Mouse (Mus musculus) CH12.LX (cell line): Measurements from ENCODE around the gene Pxt1. TPM values are rescaled to one million over a fixed set of nuclear protein-coding genes. Genes with fewer than 3 reads are reported as not detected.

Source experiments
- DNase-seq: peaks from one replicate; pipeline ENCODE4 v3.0.0-alpha.2; 2013; ENCODE audit errors: extremely low read depth
- H3K27ac ChIP-seq: 2 replicates; pipeline ENCODE4 v1.5.1; 2012; ENCODE audit warnings: low read depth, mild to moderate bottlenecking, control low read depth, moderate library complexity; ENCODE audit not compliant: insufficient read depth
- H3K27me3 ChIP-seq: replicated peaks from 2 replicates; pipeline ENCODE3; 2012; ENCODE audit warnings: inconsistent platforms
- H3K36me3 ChIP-seq, 2 experiments: replicated peaks in 1 of 2; 2 replicates each; pipeline versions ENCODE3 to v1.6.1; 2012; ENCODE audit warnings: inconsistent platforms in 1 of 2, low read length in 1 of 2, mild to moderate bottlenecking in 1 of 2, mixed read lengths in 1 of 2, moderate library complexity in 1 of 2; ENCODE audit not compliant: control insufficient read depth in 1 of 2, insufficient read depth in 1 of 2
- H3K4me1 ChIP-seq, 2 experiments: 2 replicates each; pipeline ENCODE4 v1.6.1; 2012; ENCODE audit warnings: inconsistent platforms in 1 of 2, moderate library complexity in 1 of 2; ENCODE audit not compliant: insufficient read depth in 2 of 2, control insufficient read depth in 1 of 2
- H3K4me2 ChIP-seq: 2 replicates; pipeline ENCODE4 v1.6.1; 2012; ENCODE audit warnings: low read depth, mild to moderate bottlenecking, control low read depth; ENCODE audit not compliant: poor library complexity, insufficient read depth, severe bottlenecking
- H3K4me3 ChIP-seq, 3 experiments: fragments of 150-350 bp in 1 of 3; sonication (generic) in 1 of 3; replicated peaks in 1 of 3; 2 replicates each; pipeline versions ENCODE3 to v1.5.1; 2011 to 2012; ENCODE audit warnings: low read depth in 2 of 3, low read length in 2 of 3, mild to moderate bottlenecking in 2 of 3, moderate library complexity in 2 of 3, control low read depth in 1 of 3, improper control_type of control experiment in 1 of 3, inconsistent platforms in 1 of 3, mixed read lengths in 1 of 3; ENCODE audit not compliant: poor library complexity in 1 of 3
- H3K79me2 ChIP-seq: replicated peaks from 2 replicates; pipeline ENCODE4 v1.6.1; 2012; ENCODE audit warnings: mild to moderate bottlenecking, moderate library complexity; ENCODE audit not compliant: control insufficient read depth, poor library complexity, insufficient read depth, severe bottlenecking; ENCODE audit errors: extremely low read depth
- H3K9ac ChIP-seq: 2 replicates; pipeline ENCODE4 v1.6.1; 2012; ENCODE audit warnings: low read depth, mild to moderate bottlenecking, control low read depth, moderate library complexity; ENCODE audit not compliant: insufficient read depth
- H3K9me3 ChIP-seq: replicated peaks from 2 replicates; pipeline ENCODE3; 2012; ENCODE audit warnings: low read length, inconsistent platforms, mixed read lengths
- BHLHE40 ChIP-seq: IDR thresholded peaks from 2 replicates; pipeline ENCODE4 v1.6.1; 2011; ENCODE audit warnings: mild to moderate bottlenecking, low read depth, low read length, improper control_type of control experiment
- CHD1 ChIP-seq: IDR thresholded peaks from 2 replicates; pipeline ENCODE4 v1.6.1; 2012; ENCODE audit warnings: low read depth, low read length, improper control_type of control experiment, inconsistent platforms
- CHD2 ChIP-seq: IDR thresholded peaks from 2 replicates; pipeline ENCODE4 v1.6.1; 2011; ENCODE audit warnings: low read length, improper control_type of control experiment
- EP300 ChIP-seq: IDR thresholded peaks from 2 replicates; pipeline ENCODE4 v1.6.1; 2011; ENCODE audit warnings: low read length, improper control_type of control experiment
- ETS1 ChIP-seq: conservative IDR thresholded peaks from 2 replicates; pipeline ENCODE4 v1.6.1; 2012; ENCODE audit warnings: low read depth, mild to moderate bottlenecking, inconsistent platforms, low read length, improper control_type of control experiment, moderate library complexity
- GABPA ChIP-seq: IDR thresholded peaks from 2 replicates; pipeline ENCODE4 v1.6.1; 2012; ENCODE audit warnings: low read depth, low read length, improper control_type of control experiment, inconsistent platforms; ENCODE audit not compliant: insufficient replicate concordance
- IRF4 ChIP-seq: IDR thresholded peaks from 2 replicates; pipeline ENCODE4 v1.6.1; 2014; ENCODE audit warnings: low read depth, mild to moderate bottlenecking, inconsistent platforms, low read length, improper control_type of control experiment
- JUN ChIP-seq: IDR thresholded peaks from 2 replicates; pipeline ENCODE4 v1.6.1; 2011; ENCODE audit warnings: low read depth, mild to moderate bottlenecking, low read length, improper control_type of control experiment, moderate library complexity; ENCODE audit not compliant: insufficient read depth
- KAT2A ChIP-seq: IDR thresholded peaks from 2 replicates; pipeline ENCODE4 v1.6.1; 2012; ENCODE audit warnings: low read length, improper control_type of control experiment, inconsistent platforms; ENCODE audit not compliant: insufficient replicate concordance
- MAFK ChIP-seq: IDR thresholded peaks from 2 replicates; pipeline ENCODE4 v1.6.1; 2011; ENCODE audit warnings: low read length, improper control_type of control experiment; ENCODE audit not compliant: insufficient replicate concordance
- MAZ ChIP-seq: IDR thresholded peaks from 2 replicates; pipeline ENCODE4 v1.6.1; 2012; ENCODE audit warnings: low read depth, mild to moderate bottlenecking, inconsistent platforms, low read length, improper control_type of control experiment, moderate library complexity
- MEF2A ChIP-seq: IDR thresholded peaks from 2 replicates; pipeline ENCODE4 v1.6.1; 2014; ENCODE audit warnings: low read depth, mild to moderate bottlenecking, inconsistent platforms, low read length, improper control_type of control experiment, borderline replicate concordance
- MXI1 ChIP-seq: IDR thresholded peaks from 2 replicates; pipeline ENCODE4 v1.6.1; 2011; ENCODE audit warnings: mild to moderate bottlenecking, low read depth, low read length, improper control_type of control experiment
- MYC ChIP-seq: IDR thresholded peaks from 2 replicates; pipeline ENCODE4 v1.6.1; 2011; ENCODE audit warnings: low read depth, mild to moderate bottlenecking, improper control_type of control experiment, low read length
- NRF1 ChIP-seq: IDR thresholded peaks from 2 replicates; pipeline ENCODE4 v1.6.1; 2014; ENCODE audit warnings: low read depth, mild to moderate bottlenecking, inconsistent platforms, low read length, improper control_type of control experiment, moderate library complexity
- POLR2AphosphoS2 ChIP-seq: IDR thresholded peaks from 2 replicates; pipeline ENCODE4 v1.6.1; 2011; ENCODE audit warnings: low read depth, low read length, improper control_type of control experiment
- RAD21 ChIP-seq: IDR thresholded peaks from 2 replicates; pipeline ENCODE4 v1.6.1; 2011; ENCODE audit warnings: low read depth, mild to moderate bottlenecking, low read length, improper control_type of control experiment, moderate library complexity
- RCOR1 ChIP-seq: conservative IDR thresholded peaks from 2 replicates; pipeline ENCODE4 v1.6.1; 2012; ENCODE audit warnings: low read depth, mild to moderate bottlenecking, inconsistent platforms, low read length, improper control_type of control experiment
- TCF12 ChIP-seq: IDR thresholded peaks from 2 replicates; pipeline ENCODE4 v1.6.1; 2014; ENCODE audit warnings: low read depth, mild to moderate bottlenecking, inconsistent platforms, low read length, improper control_type of control experiment
- USF1 ChIP-seq: IDR thresholded peaks from 2 replicates; pipeline ENCODE4 v1.6.1; 2014; ENCODE audit warnings: low read depth, mild to moderate bottlenecking, inconsistent platforms, low read length, improper control_type of control experiment
- USF2 ChIP-seq: conservative IDR thresholded peaks from 2 replicates; pipeline ENCODE4 v1.6.1; 2011; ENCODE audit warnings: low read depth, low read length, improper control_type of control experiment
- ZC3H11A ChIP-seq: IDR thresholded peaks from 2 replicates; pipeline ENCODE4 v1.6.1; 2012; ENCODE audit warnings: low read depth, mild to moderate bottlenecking, inconsistent platforms, low read length, improper control_type of control experiment
- ZMIZ1 ChIP-seq: IDR thresholded peaks from 2 replicates; pipeline ENCODE4 v1.6.1; 2012; ENCODE audit warnings: low read depth, mild to moderate bottlenecking, inconsistent platforms, low read length, improper control_type of control experiment
- ZNF384 ChIP-seq: IDR thresholded peaks from 2 replicates; pipeline ENCODE4 v1.6.1; 2012; ENCODE audit warnings: low read depth, low read length, improper control_type of control experiment, inconsistent platforms
- dilution Hi-C: fragments of 300-500 bp; cut with MboI; formaldehyde crosslinking; loops from 2 replicates; pipeline ENCODE4 v1.14.3; 2020; ENCODE audit warnings: low sequenced_read_pairs; ENCODE audit not compliant: extremely low pct_unique_long_range_greater_than_20kb, extremely low pct_ligation_motif_present
- in situ Hi-C: fragments of 300-500 bp; cut with MboI; formaldehyde crosslinking; loops from 3 replicates; pipeline ENCODE4 v1.14.3; 2019; ENCODE audit warnings: low sequenced_read_pairs, low pct_ligation_motif_present, low pct_unique_long_range_greater_than_20kb, mixed read lengths
- polyA plus RNA-seq: library from polyadenylated mRNA; unstranded; fragments of >175 nt; gene quantifications from 2 replicates; pipeline ENCODE4 v1.2.1, GENCODE M21; 2012; ENCODE audit warnings: low read depth; ENCODE audit not compliant: insufficient read length
- total RNA-seq, 2 experiments: library from RNA; depleted of rRNA; stranded (reverse); fragments of 300-350 nt in 1 of 2; fragments of >200 nt in 1 of 2; gene quantifications; 2 replicates each; pipeline ENCODE4 v1.2.3; 2012 to 2014

Gene Pxt1
- total and polyA plus RNA-seq, 3 experiments, result not detected

- H3K36me3 ChIP-seq, result no peaks in the 10 kb centered on the region
- H3K27ac ChIP-seq, result no peak overlapping the region
- no peaks in the 10 kb centered on the region for H3K79me2 ChIP-seq
- H3K27me3 ChIP-seq, result no peaks in the 10 kb centered on the region
- no peak overlapping the region for H3K9ac ChIP-seq
- TF ChIP-seq MEF2A (no peak), NRF1 (no peak), ETS1 (no peak), KAT2A (no peak), MAZ (no peak), CHD1 (no peak), POLR2AphosphoS2 (no peak), EP300 (no peak), MYC (no peak), GABPA (no peak), ZC3H11A (no peak), TCF12 (no peak), ZMIZ1 (no peak)
- in situ Hi-C loops (no loop called here), dilution Hi-C loops (no loop called here)
- DNase-seq, result no peak
- peaks cover 5 to 9% of the 10 kb centered on the region in 2 experiments for H3K4me1 ChIP-seq
- no peak overlapping the region for H3K4me3 ChIP-seq
- H3K9me3 ChIP-seq, result peaks cover 6% of the 10 kb centered on the region
- no peak overlapping the region for H3K4me2 ChIP-seq
Measured at GRCm38 (mm10) chr17:28934120-28934916, 9.3 kb downstream of the Pxt1 start.

DNA sequence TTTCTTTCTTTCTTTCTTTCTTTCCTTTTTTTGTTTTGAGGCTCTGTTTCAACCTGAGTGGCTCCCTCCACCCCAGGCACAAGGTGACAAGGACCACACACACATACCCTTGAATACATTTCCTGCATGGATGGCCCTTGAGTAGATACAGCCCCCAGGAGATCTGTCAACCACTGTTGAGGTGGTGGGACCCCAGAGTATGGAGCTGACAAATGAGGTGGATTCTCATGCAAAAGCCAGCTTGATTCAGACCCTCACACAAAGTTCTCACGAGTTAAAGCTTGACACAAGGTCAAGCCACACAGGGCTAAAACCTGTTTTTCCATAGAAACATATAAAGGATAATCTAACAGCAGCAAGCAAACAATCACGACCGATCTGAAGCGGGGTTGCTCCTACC is 11.4 kb downstream of the Pxt1 start:
- H3K4me2 ChIP-seq, result no peak overlapping the region
- TF ChIP-seq CHD1 (no peak), IRF4 (no peak), MAZ (no peak), MEF2A (no peak), USF1 (no peak), RAD21 (no peak), CHD2 (no peak), RCOR1 (no peak), ZNF384 (no peak), JUN (no peak), BHLHE40 (no peak), KAT2A (no peak), MYC (no peak), MXI1 (no peak), USF2 (no peak), MAFK (no peak), NRF1 (no peak)
- TF ChIP-seq, all 38 proteins: peak for 0
- peaks cover 5 to 9% of the 10 kb centered on the region in 2 experiments for H3K4me1 ChIP-seq
- H3K27ac ChIP-seq, result no peak overlapping the region
- H3K9me3 ChIP-seq, result peaks cover 6% of the 10 kb centered on the region
- H3K4me3 ChIP-seq, result no peak overlapping the region
- dilution Hi-C loops (no loop called here), in situ Hi-C loops (no loop called here)
- H3K27me3 ChIP-seq, result no peaks in the 10 kb centered on the region
- no peak for DNase-seq
- no peak overlapping the region for H3K9ac ChIP-seq
- no peaks in the 10 kb centered on the region for H3K36me3 ChIP-seq
- H3K79me2 ChIP-seq, result no peaks in the 10 kb centered on the region
